8 mouse cellular contexts compared by ENCODE assay signal in genomic region chr1:73968712-73969511, GRCm38 (mm10).
DNase-seq lines count a peak whose midpoint lies in the region; ATAC-seq lines count a peak whose summit lies in the region.

No protein-coding gene starts in this region.

- WGBS in limb, embryonic 12.5 days: 8% methylated on average over 13 of the region's 13 CpGs

- H3K9ac ChIP-seq in limb, embryonic 12.5 days (replicated peaks): 0 out of 2 replicates have a peak overlapping the region, but pooled peaks have one; percentile 27

- H3K9me3 ChIP-seq in limb, embryonic 12.5 days: no peaks in the 10 kb centered on the region

- peak overlapping the region; percentile 31 for H3K27ac ChIP-seq in limb, embryonic 12.5 days

- peaks cover 33% of the 10 kb centered on the region for H3K36me3 ChIP-seq in limb, embryonic 12.5 days

- peaks cover 62% of the 10 kb centered on the region for H3K4me1 ChIP-seq in limb, embryonic 12.5 days (replicated peaks)

- DNase-seq in ZHBTc4 (ENCODE audit: low read depth, low spot score): peak; percentile 60
- DNase-seq in embryo, embryonic 10 days (ENCODE audit: low spot score): peak; percentile 48
- peak; percentile 61 to 77 for DNase-seq in heart, postnatal 14 days
- no peak for DNase-seq in spleen, adult 12 weeks (ENCODE audit: low spot score)
- DNase-seq in left cerebral cortex, postnatal 36 days (ENCODE audit: low spot score in 2 of 2): no peak
- DNase-seq in ovary, adult 18-20 months (ENCODE audit: low spot score): no peak
- DNase-seq in cerebellum, postnatal 14 days: no peak

- H3K4me2 ChIP-seq in limb, embryonic 12.5 days: no peak overlapping the region

- H3K27me3 ChIP-seq in limb, embryonic 12.5 days: no peaks in the 10 kb centered on the region

- H3K4me3 ChIP-seq in limb, embryonic 12.5 days (replicated peaks): no peak overlapping the region

- intact Hi-C loops in heart, postnatal 14 days (cut with DNase I): loop anchor here (2.0 kb wide), 1 partner anchor 16 kb away; no protein-coding TSS in a partner anchor
- intact Hi-C loops in left cerebral cortex, postnatal 36 days (cut with DNase I): no loop called here

- ATAC-seq in limb, embryonic 12.5 days (ENCODE audit: insufficient number of reproducible peaks, insufficient read depth, low FRiP score, low TSS enrichment, low read depth): no peak

Comparison
In these comparisons a context has a peak if more than half of its experiments do, and no peak if none do; other contexts are left out.
1. DNase-seq: peak in ZHBTc4 (single experiment), embryo, embryonic 10 days (single experiment) and heart, postnatal 14 days (2 of 2); none in spleen, adult 12 weeks (single experiment), left cerebral cortex, postnatal 36 days (0 of 2), ovary, adult 18-20 months (single experiment) and cerebellum, postnatal 14 days (0 of 2).